Mouse (Mus musculus): ENCODE measurements around the gene Ms4a10. TPM values are rescaled to one million over a fixed set of nuclear protein-coding genes. Genes with fewer than 3 reads are reported as not detected.

The Ms4a10 gene
- polyA plus RNA-seq, 1 experiment from 2014 or later, result not detected

- Histone ChIP-seq H3K36me3 (ENCODE audit: control insufficient read depth, insufficient read depth, low read length) (no peaks in the 10 kb centered on the region), H3K9me3 (replicated peaks; ENCODE audit: control insufficient read depth, low read length) (peaks cover 5% of the 10 kb centered on the region; the same call in 1 of the 2 replicates), H3K27ac (ENCODE audit: low read depth, low read length) (no peak overlapping the region), H3K4me2 (no peak overlapping the region), H3K27me3 (ENCODE audit: control insufficient read depth, insufficient read depth, low read length) (no peaks in the 10 kb centered on the region), H3K9ac (ENCODE audit: low read depth, low read length) (no peak overlapping the region), H3K4me3 (ENCODE audit: low read depth, low read length) (no peak overlapping the region), H3K4me1 (ENCODE audit: control insufficient read depth, insufficient read depth, low read length) (peaks cover 6% of the 10 kb centered on the region; the same call in 1 of the 2 replicates)
- 67% methylated on average over 2 of the region's 2 CpGs for WGBS (ENCODE audit: insufficient replicate concordance)
- no peak for ATAC-seq (replicated peaks; ENCODE audit: insufficient number of reproducible peaks, low FRiP score, low TSS enrichment)
Observed at GRCm38 (mm10) chr19:10973187-10973586, 1.3 kb downstream of the Ms4a10 start.

- Histone ChIP-seq H3K4me2 (no peak overlapping the region), H3K36me3 (ENCODE audit: control insufficient read depth, insufficient read depth, low read length) (no peaks in the 10 kb centered on the region), H3K27ac (ENCODE audit: low read depth, low read length) (no peak overlapping the region), H3K9ac (ENCODE audit: low read depth, low read length) (no peak overlapping the region), H3K4me1 (ENCODE audit: control insufficient read depth, insufficient read depth, low read length) (peaks cover 6% of the 10 kb centered on the region; the same call in 1 of the 2 replicates), H3K27me3 (ENCODE audit: control insufficient read depth, insufficient read depth, low read length) (no peaks in the 10 kb centered on the region), H3K9me3 (replicated peaks; ENCODE audit: control insufficient read depth, low read length) (peaks cover 5% of the 10 kb centered on the region; the same call in 1 of the 2 replicates), H3K4me3 (ENCODE audit: low read depth, low read length) (no peak overlapping the region)
- no peak for ATAC-seq (replicated peaks; ENCODE audit: insufficient number of reproducible peaks, low FRiP score, low TSS enrichment)
- 70% methylated on average over 3 of the region's 3 CpGs for WGBS (ENCODE audit: insufficient replicate concordance)
Observed at GRCm38 (mm10) chr19:10972660-10973059, 1.8 kb downstream of the Ms4a10 start.

GRCm38 (mm10) chr19:10970457-10970856 lies 4.0 kb downstream of the Ms4a10 start:
- no peak overlapping the region for H3K9ac ChIP-seq (ENCODE audit: low read depth, low read length)
- H3K36me3 ChIP-seq (ENCODE audit: control insufficient read depth, insufficient read depth, low read length), result no peaks in the 10 kb centered on the region
- no peak overlapping the region for H3K4me2 ChIP-seq
- H3K27ac ChIP-seq (ENCODE audit: low read depth, low read length), result no peak overlapping the region
- no peak for ATAC-seq (replicated peaks; ENCODE audit: insufficient number of reproducible peaks, low FRiP score, low TSS enrichment)
- H3K9me3 ChIP-seq (replicated peaks; ENCODE audit: control insufficient read depth, low read length), result peaks cover 5% of the 10 kb centered on the region; the same call in 1 of the 2 replicates
- no peak overlapping the region for H3K4me3 ChIP-seq (ENCODE audit: low read depth, low read length)
- H3K27me3 ChIP-seq (ENCODE audit: control insufficient read depth, insufficient read depth, low read length), result no peaks in the 10 kb centered on the region
- 54% methylated on average over 3 of the region's 3 CpGs for WGBS (ENCODE audit: insufficient replicate concordance)
- peaks cover 6% of the 10 kb centered on the region; the same call in 1 of the 2 replicates for H3K4me1 ChIP-seq (ENCODE audit: control insufficient read depth, insufficient read depth, low read length)

- 80% methylated on average over 7 of the region's 7 CpGs for WGBS (ENCODE audit: insufficient replicate concordance)
- ATAC-seq (replicated peaks; ENCODE audit: insufficient number of reproducible peaks, low FRiP score, low TSS enrichment), result no peak
- H3K4me2 ChIP-seq, result no peak overlapping the region
- no peak overlapping the region for H3K27ac ChIP-seq (ENCODE audit: low read depth, low read length)
- no peaks in the 10 kb centered on the region for H3K27me3 ChIP-seq (ENCODE audit: control insufficient read depth, insufficient read depth, low read length)
- H3K9ac ChIP-seq (ENCODE audit: low read depth, low read length), result no peak overlapping the region
- no peaks in the 10 kb centered on the region for H3K36me3 ChIP-seq (ENCODE audit: control insufficient read depth, insufficient read depth, low read length)
- H3K4me1 ChIP-seq (ENCODE audit: control insufficient read depth, insufficient read depth, low read length), result no peaks in the 10 kb centered on the region
- H3K4me3 ChIP-seq (ENCODE audit: low read depth, low read length), result no peak overlapping the region
- peaks cover 5% of the 10 kb centered on the region; the same call in 1 of the 2 replicates for H3K9me3 ChIP-seq (replicated peaks; ENCODE audit: control insufficient read depth, low read length)
Observed at GRCm38 (mm10) chr19:10968578-10968977, 5.9 kb downstream of the Ms4a10 start.

- Histone ChIP-seq H3K4me2 (no peak overlapping the region), H3K9ac (ENCODE audit: low read depth, low read length) (no peak overlapping the region), H3K4me3 (ENCODE audit: low read depth, low read length) (no peak overlapping the region), H3K27me3 (ENCODE audit: control insufficient read depth, insufficient read depth, low read length) (no peaks in the 10 kb centered on the region), H3K4me1 (ENCODE audit: control insufficient read depth, insufficient read depth, low read length) (no peaks in the 10 kb centered on the region), H3K9me3 (replicated peaks; ENCODE audit: control insufficient read depth, low read length) (no peaks in the 10 kb centered on the region), H3K27ac (ENCODE audit: low read depth, low read length) (no peak overlapping the region), H3K36me3 (ENCODE audit: control insufficient read depth, insufficient read depth, low read length) (no peaks in the 10 kb centered on the region)
- ATAC-seq (replicated peaks; ENCODE audit: insufficient number of reproducible peaks, low FRiP score, low TSS enrichment), result no peak
- 83% methylated on average over 7 of the region's 7 CpGs for WGBS (ENCODE audit: insufficient replicate concordance)
Observed at GRCm38 (mm10) chr19:10965721-10966120, 8.7 kb downstream of the Ms4a10 start.

- ATAC-seq (replicated peaks; ENCODE audit: insufficient number of reproducible peaks, low FRiP score, low TSS enrichment), result no peak
- Histone ChIP-seq H3K9me3 (replicated peaks; ENCODE audit: control insufficient read depth, low read length) (no peaks in the 10 kb centered on the region), H3K27me3 (ENCODE audit: control insufficient read depth, insufficient read depth, low read length) (no peaks in the 10 kb centered on the region), H3K27ac (ENCODE audit: low read depth, low read length) (no peak overlapping the region), H3K9ac (ENCODE audit: low read depth, low read length) (peak overlapping the region; percentile 22; the same call in 1 of the 2 replicates), H3K4me2 (no peak overlapping the region), H3K36me3 (ENCODE audit: control insufficient read depth, insufficient read depth, low read length) (no peaks in the 10 kb centered on the region), H3K4me1 (ENCODE audit: control insufficient read depth, insufficient read depth, low read length) (no peaks in the 10 kb centered on the region), H3K4me3 (ENCODE audit: low read depth, low read length) (no peak overlapping the region)
- 43% methylated on average over 12 of the region's 12 CpGs for WGBS (ENCODE audit: insufficient replicate concordance)
Observed at GRCm38 (mm10) chr19:10959978-10960346, 14.5 kb downstream of the Ms4a10 start.

- no peaks in the 10 kb centered on the region for H3K4me1 ChIP-seq (ENCODE audit: control insufficient read depth, insufficient read depth, low read length)
- H3K9me3 ChIP-seq (replicated peaks; ENCODE audit: control insufficient read depth, low read length), result no peaks in the 10 kb centered on the region
- H3K4me3 ChIP-seq (ENCODE audit: low read depth, low read length), result no peak overlapping the region
- no peak overlapping the region for H3K9ac ChIP-seq (ENCODE audit: low read depth, low read length)
- H3K4me2 ChIP-seq, result no peak overlapping the region
- no peaks in the 10 kb centered on the region for H3K36me3 ChIP-seq (ENCODE audit: control insufficient read depth, insufficient read depth, low read length)
- no peak overlapping the region for H3K27ac ChIP-seq (ENCODE audit: low read depth, low read length)
- 32% methylated on average over 11 of the region's 11 CpGs for WGBS (ENCODE audit: insufficient replicate concordance)
- no peaks in the 10 kb centered on the region for H3K27me3 ChIP-seq (ENCODE audit: control insufficient read depth, insufficient read depth, low read length)
- ATAC-seq (replicated peaks; ENCODE audit: insufficient number of reproducible peaks, low FRiP score, low TSS enrichment), result no peak
Observed at GRCm38 (mm10) chr19:10959085-10959977, 15.1 kb downstream of the Ms4a10 start.

- Histone ChIP-seq H3K9me3 (replicated peaks; ENCODE audit: control insufficient read depth, low read length) (no peaks in the 10 kb centered on the region), H3K36me3 (ENCODE audit: control insufficient read depth, insufficient read depth, low read length) (no peaks in the 10 kb centered on the region), H3K9ac (ENCODE audit: low read depth, low read length) (no peak overlapping the region), H3K4me1 (ENCODE audit: control insufficient read depth, insufficient read depth, low read length) (peaks cover 19% of the 10 kb centered on the region), H3K4me2 (peak overlapping the region; percentile 34), H3K27me3 (ENCODE audit: control insufficient read depth, insufficient read depth, low read length) (no peaks in the 10 kb centered on the region), H3K27ac (ENCODE audit: low read depth, low read length) (peak overlapping the region; percentile 52), H3K4me3 (ENCODE audit: low read depth, low read length) (no peak overlapping the region)
- no peak for ATAC-seq (replicated peaks; ENCODE audit: insufficient number of reproducible peaks, low FRiP score, low TSS enrichment)
- 48% methylated on average over 11 of the region's 11 CpGs for WGBS (ENCODE audit: insufficient replicate concordance)
Observed at GRCm38 (mm10) chr19:10952021-10952939, 22.2 kb downstream of the Ms4a10 start.

Measured in heart, embryonic 11.5 days (tissue).